Mouse (Mus musculus) stomach, postnatal 0 days (tissue): ENCODE measurements around the gene Mettl8.

ENCODE experiments used
- CTCF ChIP-seq: IDR thresholded peaks from 2 replicates; pipeline ENCODE4 v1.5.1; 2016; ENCODE audit warnings: antibody characterized with exemption, low read depth, mild to moderate bottlenecking, moderate library complexity
- EP300 ChIP-seq: optimal IDR thresholded peaks from 2 replicates; pipeline ENCODE3; 2016; ENCODE audit warnings: antibody characterized with exemption

DNA sequence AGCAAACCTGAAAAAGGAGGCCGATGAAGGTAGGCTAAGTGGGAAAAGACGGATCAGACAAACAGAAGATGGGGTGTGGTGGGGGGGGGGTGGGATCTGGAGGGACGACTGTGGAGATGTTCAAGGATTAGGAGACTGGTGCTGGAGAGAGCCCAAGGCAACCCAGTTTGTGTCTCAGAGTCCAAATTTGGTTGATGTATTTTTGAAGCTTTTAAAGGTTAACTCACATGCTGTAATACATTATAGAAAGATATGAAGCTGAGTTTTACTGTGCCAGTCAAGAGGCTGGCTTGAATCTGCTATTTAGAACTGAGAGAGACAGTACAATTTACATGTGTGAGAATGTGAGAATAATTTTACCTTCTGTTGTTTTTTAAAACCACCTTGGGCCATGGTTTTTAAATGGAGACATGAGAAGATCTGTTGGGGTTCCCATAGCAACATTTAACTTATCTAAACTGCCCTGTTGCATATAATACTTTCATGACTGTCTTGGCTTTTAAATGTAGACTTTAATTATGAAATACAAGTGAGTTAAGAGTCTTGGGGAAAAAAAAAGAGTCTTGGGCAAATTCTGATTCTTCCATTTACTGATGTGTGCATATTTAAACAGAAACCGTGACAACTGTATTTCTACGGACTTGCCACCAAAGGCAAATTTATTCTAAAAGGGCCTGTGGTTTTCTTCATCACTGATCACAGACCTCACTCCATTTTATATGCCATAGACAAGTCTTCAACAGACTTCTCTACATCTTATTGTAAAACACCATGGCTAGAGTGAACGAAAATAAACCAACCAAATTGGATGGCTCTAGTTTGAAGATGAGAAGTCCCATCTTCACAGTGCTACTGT, 94.1 kb downstream of the Mettl8 start:
- TF ChIP-seq CTCF (no peak), EP300 (no peak)
